Mouse (Mus musculus): ENCODE results near the gene Map3k5. TPM values are rescaled to one million over a fixed set of nuclear protein-coding genes. Genes with fewer than 3 reads are reported as not detected.
"Not testable (repeated sequence)": the region's sequence is repeated elsewhere in the genome, so short reads cannot be mapped to it uniquely, and the experiment has no call there.

The Map3k5 gene
- polyA plus RNA-seq, 1 experiment from 2014 or later, result 1.0 TPM

DNA sequence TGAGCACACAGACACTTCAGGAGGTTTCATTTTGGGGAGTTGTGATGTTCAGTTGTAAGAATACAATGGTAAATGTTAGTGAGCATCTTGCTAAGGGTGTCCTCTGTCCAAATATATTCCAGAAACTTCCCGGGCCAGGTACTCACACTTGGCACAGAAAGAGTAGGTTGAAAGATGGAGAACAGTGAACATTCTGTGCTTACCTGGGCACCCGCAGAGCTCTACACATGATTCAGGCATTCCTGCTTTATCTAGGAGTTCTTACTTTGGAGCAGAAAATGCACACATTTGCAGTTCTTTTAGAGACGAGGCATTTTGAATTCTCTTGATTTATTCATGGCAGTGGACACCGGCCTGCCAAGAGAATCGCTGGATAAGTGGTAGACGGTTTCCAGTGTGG, 32.3 kb downstream of the Map3k5 start:
- Histone ChIP-seq H3K4me2 (ENCODE audit: low read length) (no peak overlapping the region), H3K9me3 (ENCODE audit: control insufficient read depth, low read length) (no peaks in the 10 kb centered on the region), H3K4me3 (ENCODE audit: low read length) (no peak overlapping the region), H3K27ac (ENCODE audit: low read depth, low read length) (no peak overlapping the region), H3K9ac (ENCODE audit: low read depth, low read length) (no peak overlapping the region), H3K36me3 (ENCODE audit: control insufficient read depth, insufficient read depth, low read length) (no peaks in the 10 kb centered on the region), H3K27me3 (replicated peaks; ENCODE audit: control insufficient read depth, insufficient read depth, low read length) (no peaks in the 10 kb centered on the region), H3K4me1 (ENCODE audit: control insufficient read depth, insufficient read depth, low read depth, low read length) (no peaks in the 10 kb centered on the region)
- 73% methylated on average over 6 of the region's 6 CpGs for WGBS
- no peak for ATAC-seq

DNA sequence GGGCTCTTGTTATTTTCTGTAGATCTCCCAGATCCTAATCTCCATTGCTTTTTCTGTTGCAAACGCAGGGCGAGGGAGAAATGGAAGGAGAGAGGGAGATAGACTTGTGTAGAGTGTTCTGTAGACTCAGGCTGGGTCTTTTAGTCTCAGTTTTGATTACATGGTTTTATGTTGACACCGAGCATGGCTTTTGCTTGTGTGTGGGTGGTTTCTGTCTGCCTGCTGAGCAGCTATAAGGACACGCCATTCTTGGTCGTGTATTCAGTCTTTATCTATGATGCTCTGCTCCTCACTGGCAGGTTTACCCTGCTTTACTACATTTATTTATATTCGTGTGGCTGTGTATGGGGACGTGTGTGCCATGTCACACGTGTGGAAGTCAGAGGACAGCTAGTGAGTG, 34.2 kb downstream of the Map3k5 start:
- Histone ChIP-seq H3K27ac (ENCODE audit: low read depth, low read length) (no peak overlapping the region), H3K4me1 (ENCODE audit: control insufficient read depth, insufficient read depth, low read depth, low read length) (no peaks in the 10 kb centered on the region), H3K4me3 (ENCODE audit: low read length) (no peak overlapping the region), H3K36me3 (ENCODE audit: control insufficient read depth, insufficient read depth, low read length) (no peaks in the 10 kb centered on the region), H3K27me3 (replicated peaks; ENCODE audit: control insufficient read depth, insufficient read depth, low read length) (no peaks in the 10 kb centered on the region), H3K9me3 (ENCODE audit: control insufficient read depth, low read length) (no peaks in the 10 kb centered on the region), H3K4me2 (ENCODE audit: low read length) (no peak overlapping the region), H3K9ac (ENCODE audit: low read depth, low read length) (no peak overlapping the region)
- no peak for ATAC-seq
- WGBS, result 90% methylated on average over 8 of the region's 8 CpGs

DNA sequence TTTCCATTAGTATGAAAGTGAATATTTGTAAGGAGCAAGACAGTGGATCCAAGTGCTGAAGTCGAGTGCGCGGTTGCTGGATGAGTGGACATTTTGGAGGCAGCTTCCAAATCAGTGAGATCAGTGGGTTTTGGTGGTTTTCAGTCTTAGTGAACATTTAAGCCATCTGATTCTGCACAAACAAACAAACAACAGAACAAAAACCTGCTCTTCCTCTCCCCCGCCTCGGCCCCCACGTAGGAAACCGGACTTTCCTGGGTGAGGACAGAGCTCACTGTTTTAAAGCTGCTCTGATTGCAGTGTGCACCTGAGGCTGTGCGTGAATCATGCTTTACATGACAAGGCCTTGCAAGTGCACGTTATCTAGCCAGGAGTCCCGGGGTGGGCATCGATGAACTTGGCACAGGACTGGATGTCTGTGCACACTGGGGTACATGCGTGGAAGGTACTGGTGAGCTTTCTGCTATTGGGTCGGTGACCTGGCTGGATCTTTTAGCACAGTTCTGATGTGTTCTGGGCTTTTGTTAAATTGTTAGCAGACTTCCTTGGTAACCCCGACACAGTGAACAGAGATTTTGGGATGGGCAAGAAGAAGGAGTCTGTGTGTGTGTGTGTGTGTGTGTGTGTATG, 35.7 kb downstream of the Map3k5 start:
- H3K4me2 ChIP-seq (ENCODE audit: low read length), result no peak overlapping the region
- no peak overlapping the region for H3K4me3 ChIP-seq (ENCODE audit: low read length)
- H3K36me3 ChIP-seq (ENCODE audit: control insufficient read depth, insufficient read depth, low read length), result no peaks in the 10 kb centered on the region
- no peaks in the 10 kb centered on the region for H3K9me3 ChIP-seq (ENCODE audit: control insufficient read depth, low read length)
- no peak overlapping the region for H3K27ac ChIP-seq (ENCODE audit: low read depth, low read length)
- H3K9ac ChIP-seq (ENCODE audit: low read depth, low read length), result no peak overlapping the region
- 81% methylated on average over 14 of the region's 14 CpGs for WGBS
- ATAC-seq, result no peak; the same call in 1 of the 2 replicates
- H3K4me1 ChIP-seq (ENCODE audit: control insufficient read depth, insufficient read depth, low read depth, low read length), result no peaks in the 10 kb centered on the region
- H3K27me3 ChIP-seq (replicated peaks; ENCODE audit: control insufficient read depth, insufficient read depth, low read length), result no peaks in the 10 kb centered on the region

DNA sequence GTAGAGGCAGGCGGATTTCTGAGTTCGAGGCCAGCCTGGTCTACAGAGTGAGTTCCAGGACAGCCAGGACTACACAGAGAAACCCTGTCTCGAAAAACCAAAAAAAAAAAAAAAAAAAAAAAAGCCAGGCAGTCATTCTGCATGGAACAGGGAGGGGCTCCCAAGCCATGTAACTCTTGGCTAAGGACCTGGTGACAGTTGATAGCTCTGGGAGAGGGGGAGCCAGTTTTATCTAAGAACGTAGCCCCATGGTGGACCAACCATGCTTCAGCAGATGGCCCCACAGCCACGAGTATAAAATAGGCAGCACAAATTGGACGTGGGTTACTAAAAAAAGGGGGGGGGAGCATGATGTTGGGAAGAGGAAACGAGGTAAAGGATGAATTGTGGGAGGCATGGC, 37.2 kb downstream of the Map3k5 start:
- not testable (repeated sequence) for H3K9me3 ChIP-seq (ENCODE audit: control insufficient read depth, low read length); H3K4me3 ChIP-seq (ENCODE audit: low read length); H3K36me3 ChIP-seq (ENCODE audit: control insufficient read depth, insufficient read depth, low read length); H3K4me1 ChIP-seq (ENCODE audit: control insufficient read depth, insufficient read depth, low read depth, low read length); H3K27ac ChIP-seq (ENCODE audit: low read depth, low read length); H3K4me2 ChIP-seq (ENCODE audit: low read length); H3K27me3 ChIP-seq (replicated peaks; ENCODE audit: control insufficient read depth, insufficient read depth, low read length); H3K9ac ChIP-seq (ENCODE audit: low read depth, low read length); ATAC-seq
- 85% methylated on average over 6 of the region's 7 CpGs for WGBS

DNA sequence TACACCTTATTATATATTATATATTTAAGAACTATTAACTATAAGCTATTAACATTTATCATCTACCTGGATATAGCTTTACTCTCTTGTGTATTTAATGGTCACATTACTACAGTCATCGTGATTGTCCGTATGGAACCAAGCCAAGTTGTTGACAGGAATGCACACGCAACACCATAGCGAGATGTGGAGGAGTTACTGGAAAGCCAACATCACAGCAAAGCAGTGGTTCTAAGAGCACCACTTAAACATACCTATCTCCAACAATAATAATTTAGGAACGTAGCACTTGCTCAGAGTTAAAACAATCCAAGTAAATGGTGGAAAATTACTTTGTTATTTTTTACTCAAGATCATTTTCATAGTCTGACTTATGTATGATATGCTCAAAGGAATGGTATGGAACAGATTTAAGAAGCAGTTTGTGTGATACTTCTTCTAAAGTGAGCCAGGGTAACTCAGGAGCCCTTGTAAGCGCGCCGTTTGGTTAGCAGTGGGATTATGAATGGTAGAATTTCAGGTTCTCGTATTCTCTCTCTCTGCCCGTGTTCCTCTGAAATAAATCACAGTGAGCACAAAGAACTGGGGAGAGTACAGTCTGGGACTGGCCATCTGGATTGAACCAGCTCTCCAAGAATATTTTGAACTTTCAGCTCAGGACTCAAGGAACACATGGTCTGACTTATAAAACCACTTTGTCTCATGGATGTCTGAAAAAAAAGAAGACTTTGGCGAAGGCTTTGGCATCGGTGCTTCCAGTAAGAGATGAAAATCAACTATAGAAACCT, 39.2 kb downstream of the Map3k5 start:
- Histone ChIP-seq H3K4me2 (ENCODE audit: low read length) (no peak overlapping the region), H3K4me3 (ENCODE audit: low read length) (no peak overlapping the region), H3K36me3 (ENCODE audit: control insufficient read depth, insufficient read depth, low read length) (no peaks in the 10 kb centered on the region), H3K4me1 (ENCODE audit: control insufficient read depth, insufficient read depth, low read depth, low read length) (no peaks in the 10 kb centered on the region), H3K27ac (ENCODE audit: low read depth, low read length) (no peak overlapping the region), H3K27me3 (replicated peaks; ENCODE audit: control insufficient read depth, insufficient read depth, low read length) (no peaks in the 10 kb centered on the region), H3K9ac (ENCODE audit: low read depth, low read length) (no peak overlapping the region), H3K9me3 (ENCODE audit: control insufficient read depth, low read length) (no peaks in the 10 kb centered on the region)
- 88% methylated on average over 12 of the region's 12 CpGs for WGBS
- no peak for ATAC-seq

DNA sequence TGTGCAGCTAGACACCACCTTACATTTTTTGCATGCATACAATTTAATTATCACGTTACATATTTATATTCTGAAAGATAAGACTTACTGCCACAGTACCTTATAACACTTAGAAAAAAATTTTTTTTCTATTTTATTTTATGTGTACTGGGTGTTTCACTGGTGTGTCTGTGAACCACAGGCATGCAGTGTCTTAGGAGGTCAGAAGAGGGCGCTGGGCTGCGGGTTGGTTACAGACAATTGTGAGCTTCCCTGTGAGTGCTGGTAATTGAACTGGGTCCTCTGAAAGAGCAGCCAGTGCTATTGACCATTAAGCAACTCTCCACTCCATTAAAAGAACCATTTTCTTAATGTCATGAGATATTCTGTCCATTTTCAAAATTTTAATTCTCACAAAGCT, 43.3 kb downstream of the Map3k5 start:
- Histone ChIP-seq H3K36me3 (ENCODE audit: control insufficient read depth, insufficient read depth, low read length) (no peaks in the 10 kb centered on the region), H3K9me3 (ENCODE audit: control insufficient read depth, low read length) (no peaks in the 10 kb centered on the region), H3K4me1 (ENCODE audit: control insufficient read depth, insufficient read depth, low read depth, low read length) (no peaks in the 10 kb centered on the region), H3K9ac (ENCODE audit: low read depth, low read length) (no peak overlapping the region), H3K27ac (ENCODE audit: low read depth, low read length) (no peak overlapping the region), H3K27me3 (replicated peaks; ENCODE audit: control insufficient read depth, insufficient read depth, low read length) (no peaks in the 10 kb centered on the region), H3K4me2 (ENCODE audit: low read length) (no peak overlapping the region), H3K4me3 (ENCODE audit: low read length) (no peak overlapping the region)
- WGBS, result 85% methylated on average over 3 of the region's 3 CpGs
- no peak for ATAC-seq

DNA sequence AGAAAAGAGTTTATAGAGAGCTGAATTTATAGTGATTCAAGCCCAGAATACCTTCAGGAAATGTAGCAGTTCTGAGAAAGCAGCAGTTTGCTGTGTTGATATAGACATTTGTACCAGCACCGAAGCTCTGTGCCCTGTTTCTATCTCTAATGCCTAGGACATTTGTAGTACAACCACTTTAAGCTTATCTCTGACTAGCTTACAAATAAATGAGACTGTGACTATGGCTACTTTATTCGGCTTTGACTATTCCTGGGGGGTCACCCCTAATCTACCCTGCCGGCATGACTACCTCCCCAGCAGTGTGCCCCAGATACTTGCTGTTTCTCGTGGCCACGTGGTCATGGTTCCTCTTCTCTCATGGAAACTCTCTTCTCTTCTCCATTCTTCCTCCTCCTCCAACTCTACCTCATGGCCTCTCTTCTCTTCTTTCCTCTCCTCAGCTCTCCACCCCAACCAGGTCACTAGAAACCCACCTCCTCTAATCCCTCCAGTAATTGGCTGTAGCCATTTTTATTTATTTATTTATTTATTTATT, 44.5 kb downstream of the Map3k5 start:
- Histone ChIP-seq H3K9ac (ENCODE audit: low read depth, low read length) (no peak overlapping the region), H3K4me1 (ENCODE audit: control insufficient read depth, insufficient read depth, low read depth, low read length) (no peaks in the 10 kb centered on the region), H3K27me3 (replicated peaks; ENCODE audit: control insufficient read depth, insufficient read depth, low read length) (no peaks in the 10 kb centered on the region), H3K27ac (ENCODE audit: low read depth, low read length) (no peak overlapping the region), H3K4me3 (ENCODE audit: low read length) (no peak overlapping the region), H3K36me3 (ENCODE audit: control insufficient read depth, insufficient read depth, low read length) (no peaks in the 10 kb centered on the region), H3K4me2 (ENCODE audit: low read length) (no peak overlapping the region), H3K9me3 (ENCODE audit: control insufficient read depth, low read length) (no peaks in the 10 kb centered on the region)
- ATAC-seq, result no peak
- 98% methylated on average over 5 of the region's 5 CpGs for whole genome bisulfite sequencing

DNA sequence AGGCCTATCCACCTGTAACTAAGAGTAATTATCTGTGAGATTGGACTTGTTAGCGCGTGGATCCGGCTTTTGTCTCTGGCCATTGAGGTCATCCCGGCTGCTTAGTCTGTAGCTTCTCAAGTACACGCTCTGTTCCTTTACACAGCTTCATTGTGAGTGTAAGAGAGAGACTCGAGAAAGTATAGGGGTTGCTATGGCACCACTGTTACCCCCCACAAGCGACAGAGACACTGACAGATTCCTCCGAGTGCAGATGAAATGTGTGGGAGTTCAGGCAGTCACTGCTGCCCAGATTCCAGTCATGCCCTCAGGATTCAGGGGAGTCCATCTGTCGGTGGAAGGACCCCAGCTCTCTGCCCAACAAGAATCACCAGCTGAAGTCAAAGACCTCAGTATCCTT, 53.5 kb downstream of the Map3k5 start:
- Histone ChIP-seq H3K27ac (ENCODE audit: low read depth, low read length) (no peak overlapping the region), H3K36me3 (ENCODE audit: control insufficient read depth, insufficient read depth, low read length) (no peaks in the 10 kb centered on the region)
- 41% methylated on average over 9 of the region's 9 CpGs for WGBS

DNA sequence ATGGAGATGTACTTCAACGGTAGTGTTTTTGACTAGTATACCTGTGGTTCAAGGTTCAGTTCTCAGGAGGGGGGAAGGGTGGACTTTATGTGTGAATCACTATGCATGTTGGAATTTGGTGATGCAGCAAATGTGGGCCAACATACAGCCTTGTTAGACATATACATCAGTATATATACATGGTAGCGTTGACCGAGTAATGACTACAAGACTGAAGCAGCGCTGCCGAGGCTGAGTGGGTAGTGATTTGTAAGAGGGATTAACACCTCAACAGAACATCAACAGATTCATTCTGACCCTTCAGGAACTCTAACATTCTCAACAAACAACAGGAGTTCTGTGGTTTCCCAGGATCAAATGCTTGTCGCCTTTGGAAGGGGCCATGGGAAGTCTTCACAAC, 55.7 kb downstream of the Map3k5 start:
- Histone ChIP-seq H3K27ac (ENCODE audit: low read depth, low read length) (no peak overlapping the region), H3K9me3 (ENCODE audit: control insufficient read depth, low read length) (no peaks in the 10 kb centered on the region), H3K9ac (ENCODE audit: low read depth, low read length) (no peak overlapping the region), H3K36me3 (ENCODE audit: control insufficient read depth, insufficient read depth, low read length) (no peaks in the 10 kb centered on the region), H3K4me1 (ENCODE audit: control insufficient read depth, insufficient read depth, low read depth, low read length) (no peaks in the 10 kb centered on the region), H3K4me3 (ENCODE audit: low read length) (no peak overlapping the region), H3K4me2 (ENCODE audit: low read length) (no peak overlapping the region), H3K27me3 (replicated peaks; ENCODE audit: control insufficient read depth, insufficient read depth, low read length) (no peaks in the 10 kb centered on the region)
- 96% methylated on average over 6 of the region's 6 CpGs for WGBS
- no peak for ATAC-seq

More for the DNA sequence above, 53.5 kb downstream of the Map3k5 start:
- Histone ChIP-seq H3K9ac (ENCODE audit: low read depth, low read length) (no peak overlapping the region), H3K9me3 (ENCODE audit: control insufficient read depth, low read length) (no peaks in the 10 kb centered on the region), H3K4me2 (ENCODE audit: low read length) (no peak overlapping the region), H3K4me1 (ENCODE audit: control insufficient read depth, insufficient read depth, low read depth, low read length) (no peaks in the 10 kb centered on the region), H3K27me3 (replicated peaks; ENCODE audit: control insufficient read depth, insufficient read depth, low read length) (no peaks in the 10 kb centered on the region), H3K4me3 (ENCODE audit: low read length) (no peak overlapping the region)
- no peak for ATAC-seq

Measured in hindbrain, embryonic 16.5 days (tissue).